Mouse (Mus musculus) spleen, postnatal 10 days (tissue): ENCODE measurements around the gene L2hgdh.

Experiments used
- DNase-seq, 2 experiments: peaks; one replicate each; pipeline ENCODE4 v3.0.0; 2021 to 2022; ENCODE audit warnings: low spot score in 2 of 2

The L2hgdh gene

DNA sequence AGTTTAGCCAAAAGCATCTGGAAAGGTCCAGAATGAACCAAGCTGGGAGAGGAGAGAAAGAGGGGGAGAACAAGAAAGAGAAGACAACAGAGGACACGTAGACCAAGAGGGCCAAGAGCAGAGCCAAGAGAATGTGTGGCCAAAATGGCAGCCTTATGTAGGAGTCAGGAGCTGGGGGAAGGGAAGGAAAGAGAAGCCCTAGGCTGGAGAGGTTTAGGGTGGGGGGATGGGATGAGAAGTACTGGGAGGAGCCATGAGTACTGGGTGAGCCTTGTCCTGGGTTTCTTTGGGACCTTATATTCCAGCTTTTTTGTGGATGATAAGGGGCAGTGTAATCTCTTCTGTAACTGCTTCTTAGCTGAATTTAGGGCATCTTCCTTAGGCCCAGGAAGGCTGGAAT is 4.6 kb upstream of the L2hgdh start:
- DNase-seq, result no peak

DNA sequence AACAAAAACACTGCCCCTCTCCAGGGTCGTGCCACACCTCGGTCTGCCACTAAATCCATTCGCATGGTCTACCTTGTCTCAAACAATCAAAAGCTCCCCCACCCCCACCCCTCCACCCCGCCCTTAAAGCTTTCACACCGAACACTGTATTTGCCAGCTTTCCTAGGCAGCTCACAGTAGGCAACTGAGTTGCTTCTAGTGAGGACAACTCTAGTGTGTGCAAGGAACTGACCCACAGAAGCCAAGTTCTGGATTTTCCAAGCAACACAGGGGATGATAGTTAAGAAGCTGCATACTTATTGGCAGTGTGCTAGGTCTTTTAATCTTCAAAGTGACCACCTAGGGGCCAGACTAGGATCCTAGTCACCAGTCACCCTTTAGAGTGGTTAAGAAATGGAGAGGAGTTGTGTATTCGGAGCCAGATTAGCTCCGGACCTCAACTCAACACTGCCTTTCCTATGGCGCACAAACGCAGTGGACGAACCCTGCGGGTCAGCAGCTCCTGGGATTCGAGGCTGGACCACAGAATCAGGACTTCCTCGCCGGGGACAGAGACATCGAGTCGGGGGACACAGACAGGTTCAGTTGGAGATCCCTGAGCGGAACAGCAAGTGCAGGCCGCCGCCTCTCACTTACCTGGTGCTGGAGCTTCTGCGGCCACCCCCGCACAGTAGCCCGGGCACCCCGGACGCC is 509 bp downstream of the L2hgdh start:
- DNase-seq, result no peak

DNA sequence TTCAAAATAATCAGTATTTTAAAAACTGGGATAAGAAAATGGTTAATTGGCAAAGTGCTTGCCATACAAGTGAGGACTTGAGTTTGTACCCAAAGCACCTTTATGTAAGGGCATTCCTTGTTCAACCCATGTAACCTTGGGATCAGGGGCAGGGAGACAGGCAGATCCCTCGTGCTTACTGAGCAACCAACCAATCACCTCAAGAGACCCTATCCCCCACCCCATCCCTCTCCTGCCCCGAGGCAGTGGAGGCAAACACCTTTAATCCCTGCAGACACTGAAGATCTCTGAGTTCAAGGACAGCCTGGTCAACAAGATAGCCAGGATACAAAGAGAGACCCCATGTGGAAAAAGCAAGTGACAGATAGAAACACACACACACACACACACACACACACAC is 1.3 kb downstream of the L2hgdh start:
- no peak for DNase-seq

DNA sequence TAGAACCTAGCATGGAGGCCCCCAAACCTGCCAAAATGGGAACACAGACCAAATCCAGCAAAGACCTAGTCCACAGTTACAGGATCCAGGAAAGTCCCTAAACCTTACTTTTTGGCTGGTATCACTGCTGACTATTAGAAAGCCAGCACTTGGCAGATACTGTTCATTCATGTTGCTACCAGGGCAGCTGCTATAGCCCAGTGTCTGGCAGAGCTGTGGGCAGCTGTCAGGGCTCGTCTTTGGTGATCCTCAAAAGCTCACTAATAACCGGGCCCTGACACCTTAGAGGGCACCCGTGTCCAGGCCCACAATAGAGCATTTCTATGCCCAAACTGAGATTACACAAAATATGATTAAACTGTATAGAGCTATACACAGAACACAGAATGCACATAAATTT is 1.8 kb downstream of the L2hgdh start:
- DNase-seq, result no peak

DNA sequence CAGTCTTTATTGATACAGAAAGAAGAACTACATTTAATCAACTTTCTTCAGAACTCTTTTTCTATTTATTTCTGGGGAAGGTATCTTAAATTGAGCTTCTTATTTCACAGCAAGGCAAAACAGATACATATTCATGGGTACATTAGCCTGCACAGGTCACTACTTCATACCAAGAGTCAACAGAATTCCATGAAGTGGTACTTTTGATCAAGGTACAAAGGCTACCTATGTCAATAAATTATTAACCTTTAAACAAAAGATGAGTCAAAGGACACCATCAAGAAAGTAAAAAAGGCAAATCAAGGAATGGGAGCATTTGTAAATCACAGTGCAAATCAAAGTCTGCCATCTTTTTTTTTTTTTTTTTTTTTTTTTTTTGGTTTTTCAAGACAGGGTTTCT is 11.0 kb downstream of the L2hgdh start:
- DNase-seq, result no peak

DNA sequence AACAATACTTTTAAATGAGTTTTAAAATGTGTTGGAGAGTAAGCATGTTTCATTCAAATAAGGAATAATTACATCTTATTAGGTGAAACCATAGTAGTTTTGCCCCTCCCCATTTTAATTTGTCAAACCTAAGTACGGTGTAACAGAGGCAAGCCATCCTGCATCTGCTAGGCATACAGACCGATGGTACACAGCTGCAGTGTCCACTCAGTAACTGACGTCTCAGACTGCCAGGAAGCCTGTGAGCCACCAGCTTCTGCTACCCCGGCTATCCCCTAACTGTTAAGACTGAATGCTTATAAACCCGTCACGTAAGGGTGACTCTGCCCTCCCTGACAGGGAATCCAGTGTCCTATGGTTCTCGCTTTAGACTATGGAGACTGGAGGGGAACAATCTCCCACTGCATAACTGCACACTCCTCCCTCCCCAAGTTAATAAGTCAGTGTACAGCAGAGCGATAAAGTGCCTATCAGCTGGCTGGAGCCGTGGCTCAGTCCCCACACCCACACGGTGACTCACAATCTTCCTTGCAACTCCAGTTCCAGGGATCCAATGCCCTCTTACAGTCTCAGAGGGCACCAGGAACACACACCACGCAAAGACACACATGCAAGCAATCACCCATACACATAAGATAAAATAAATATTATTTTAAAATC is 19.7 kb downstream of the L2hgdh start:
- DNase-seq, result no peak

DNA sequence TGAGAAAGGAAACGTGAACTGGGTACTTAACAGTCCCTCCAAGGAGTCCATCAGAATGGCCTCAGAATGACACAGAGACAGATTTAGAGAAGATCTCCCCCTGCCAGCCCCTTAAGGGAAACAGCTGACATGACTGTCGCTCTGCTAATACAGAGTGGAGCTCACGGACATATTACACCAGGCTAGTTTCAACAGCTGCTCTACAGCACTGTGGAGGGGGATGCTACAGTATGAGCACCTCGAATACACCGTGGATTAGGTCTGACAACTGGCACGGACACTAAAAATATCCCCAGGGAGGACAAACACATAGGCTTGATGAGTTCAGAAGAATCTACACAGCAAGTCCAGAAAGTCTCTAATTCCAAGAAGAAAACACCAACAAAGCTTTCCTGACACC is 26.3 kb downstream of the L2hgdh start:
- no peak for DNase-seq

DNA sequence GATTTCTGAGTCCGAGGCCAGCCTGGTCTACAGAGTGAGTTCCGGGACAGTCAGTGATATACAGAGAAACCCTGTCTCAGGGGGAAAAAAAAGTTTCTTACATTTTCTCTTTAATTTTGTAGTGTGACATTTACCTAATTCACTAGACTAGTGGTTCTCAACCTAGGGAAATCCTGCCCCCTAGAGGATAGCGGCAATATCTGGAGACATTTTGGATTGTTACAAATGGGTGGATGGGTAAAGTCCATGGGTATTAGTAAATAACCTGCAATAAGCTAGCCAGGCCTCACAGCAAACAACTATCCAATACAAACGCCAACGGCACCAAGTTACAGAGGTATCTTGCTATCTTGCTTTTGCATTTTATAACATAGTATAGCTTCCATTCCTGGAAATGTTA is 27.9 kb downstream of the L2hgdh start:
- DNase-seq, result peak; percentile 28 to 72

DNA sequence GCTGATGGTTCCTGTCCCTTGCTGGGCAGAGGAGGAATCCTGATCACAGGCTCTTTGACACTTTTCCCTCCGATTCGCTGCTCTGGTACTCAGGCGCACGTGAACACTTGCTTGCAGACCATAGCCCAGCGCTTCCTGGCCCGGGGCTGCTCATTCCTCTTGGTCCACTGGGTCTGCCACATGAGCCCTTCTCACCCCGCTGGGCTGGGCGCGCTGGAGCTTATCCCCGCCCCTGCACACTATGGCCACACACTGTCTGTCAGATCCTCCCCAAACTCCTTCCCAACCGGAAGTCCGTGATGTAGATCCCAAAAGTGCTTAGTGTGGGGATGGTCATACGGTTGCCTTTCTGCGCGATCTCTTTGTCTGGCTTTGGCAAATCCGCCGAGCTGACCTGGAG is 31.2 kb downstream of the L2hgdh start:
- DNase-seq, result no peak

DNA sequence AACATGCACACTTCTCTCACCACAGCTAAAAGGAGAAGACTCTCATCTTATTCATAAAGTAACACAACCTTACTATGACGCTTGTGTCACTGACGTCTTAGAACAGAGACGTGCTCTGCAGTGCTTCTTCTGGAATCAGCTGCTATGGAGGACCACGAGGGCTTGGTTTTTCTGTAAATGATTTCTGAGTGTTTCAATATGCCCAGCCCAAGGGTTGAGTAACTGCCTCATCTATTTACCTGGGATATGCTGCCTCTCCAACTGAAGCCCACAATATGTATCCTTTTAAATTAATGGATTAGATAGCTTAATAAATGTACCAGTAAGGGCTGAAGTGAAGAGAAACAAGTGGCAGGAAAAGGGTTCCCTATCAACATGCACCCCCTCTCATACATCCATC is 34.0 kb downstream of the L2hgdh start:
- DNase-seq, result no peak

DNA sequence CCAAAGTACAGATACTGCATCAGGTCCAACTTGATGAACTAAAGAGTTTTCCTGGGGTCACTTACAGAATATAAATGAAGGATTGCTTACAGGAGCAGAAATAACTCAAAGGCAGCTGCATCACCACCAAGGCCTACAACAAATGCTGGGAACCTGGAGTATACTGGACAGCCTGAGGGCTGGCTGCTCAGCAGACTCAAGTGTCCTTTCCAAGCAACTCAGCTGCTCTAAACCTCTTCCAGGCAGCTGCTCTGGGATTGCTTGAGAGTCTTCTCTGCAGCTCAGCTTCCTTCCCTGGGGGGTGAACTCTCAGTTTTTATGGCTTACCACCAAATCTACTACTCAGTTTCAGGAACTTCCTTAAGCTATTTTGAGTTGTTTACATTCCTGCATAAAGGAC is 35.6 kb downstream of the L2hgdh start:
- no peak for DNase-seq

DNA sequence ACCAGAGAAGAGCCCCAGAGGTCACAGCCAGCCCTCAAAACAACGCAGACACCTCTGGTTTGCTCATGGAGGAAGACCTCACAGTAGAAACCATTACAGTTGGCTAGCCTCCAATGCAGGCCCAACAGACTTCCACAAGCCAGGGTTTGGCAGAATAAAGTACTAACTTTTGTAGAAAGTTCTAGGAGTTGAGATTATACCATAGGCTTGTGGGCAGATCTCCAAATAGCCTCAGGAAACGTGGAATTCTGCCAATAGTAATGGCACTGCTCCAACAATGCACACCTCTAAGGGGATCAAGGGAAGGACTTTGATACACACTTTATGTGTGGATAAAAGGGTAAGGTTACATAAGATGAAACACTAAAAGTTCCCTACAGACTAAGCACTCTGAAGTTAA is 36.3 kb downstream of the L2hgdh start:
- no peak for DNase-seq

DNA sequence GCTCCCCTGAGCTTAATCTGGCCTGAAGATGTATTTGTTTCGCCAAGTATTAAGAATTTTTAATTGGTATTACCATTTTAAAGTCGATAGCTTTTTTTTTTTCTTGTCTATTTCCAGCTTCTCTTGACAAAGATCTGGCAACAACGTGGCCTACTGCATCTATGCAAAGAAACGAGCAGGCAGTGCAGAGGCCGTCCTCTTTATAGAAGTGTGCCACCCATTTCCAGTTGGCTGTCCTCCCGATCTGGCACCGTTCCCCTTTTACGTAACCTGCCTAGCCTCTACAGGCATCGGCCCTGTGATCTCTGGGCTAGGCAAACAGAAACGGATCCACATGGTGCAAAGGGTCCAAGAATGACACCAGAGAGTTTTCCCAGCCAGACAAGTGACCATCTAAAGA is 41.1 kb downstream of the L2hgdh start:
- peak; percentile 53 to 84 for DNase-seq

DNA sequence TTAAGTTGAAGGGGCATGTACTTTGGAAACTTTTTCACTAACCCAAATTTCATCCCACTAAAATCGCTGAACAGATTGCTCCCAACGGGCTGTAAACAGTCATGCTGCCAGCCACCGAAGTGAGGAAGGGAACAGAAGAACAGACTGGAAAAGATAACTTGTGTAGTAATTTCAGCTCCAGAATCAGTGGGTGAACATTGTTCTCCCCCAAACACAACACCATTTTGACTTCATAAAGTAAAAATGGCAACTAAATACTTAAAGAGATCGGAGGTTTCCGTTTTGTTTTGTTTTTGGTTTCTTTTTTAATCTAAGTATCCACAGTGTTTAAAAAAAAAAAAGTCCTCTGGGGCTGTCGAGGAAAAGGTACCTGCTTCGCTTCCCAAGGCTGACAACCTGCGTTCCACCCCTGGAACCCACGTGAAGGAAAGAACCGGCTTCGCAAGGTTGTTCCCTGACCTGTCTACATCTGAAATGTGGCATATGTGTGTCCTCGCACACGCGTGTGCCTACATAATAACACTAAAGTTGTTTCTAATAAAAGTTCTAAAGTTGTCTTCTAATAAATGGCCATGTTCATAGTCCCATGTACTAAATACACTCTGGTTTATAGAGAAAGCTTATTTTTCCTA is 41.8 kb downstream of the L2hgdh start:
- DNase-seq, result peak; percentile 21 to 31

DNA sequence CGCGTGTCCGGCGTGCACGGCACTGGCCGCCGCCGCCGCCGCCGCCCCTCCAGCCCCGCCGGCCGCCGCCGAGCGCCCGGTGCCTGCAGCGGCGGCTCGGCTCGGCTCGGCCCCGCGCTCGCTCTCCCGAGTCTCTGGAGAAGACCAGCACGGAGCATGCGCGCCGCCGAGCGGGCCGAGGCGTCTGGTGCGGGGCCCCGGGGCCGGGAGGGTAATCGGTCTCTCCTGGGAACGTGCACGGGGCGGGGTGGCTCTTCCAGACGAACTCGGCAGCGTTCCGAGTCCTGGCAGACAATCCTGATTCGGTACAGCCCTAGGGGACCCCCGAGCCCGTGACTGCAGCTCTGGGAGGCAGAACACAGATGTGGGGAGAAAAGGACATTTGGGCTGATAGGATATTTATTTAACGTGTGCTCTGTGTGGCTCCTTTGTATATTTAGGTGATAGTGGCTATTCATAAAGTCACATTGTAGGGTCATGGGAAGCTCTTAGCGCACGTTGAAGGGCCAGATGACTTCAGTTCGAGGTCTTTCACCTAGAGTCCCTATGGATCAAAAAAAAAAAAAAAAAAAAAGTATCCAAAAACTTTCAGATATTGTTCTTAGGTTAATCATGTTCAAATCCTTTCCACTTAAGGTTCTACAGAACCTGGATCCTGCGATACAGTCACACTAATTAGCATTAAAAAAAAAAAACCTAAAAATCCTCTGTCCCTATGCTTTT is 42.4 kb downstream of the L2hgdh start:
- DNase-seq, result peak; percentile 79 to 88

DNA sequence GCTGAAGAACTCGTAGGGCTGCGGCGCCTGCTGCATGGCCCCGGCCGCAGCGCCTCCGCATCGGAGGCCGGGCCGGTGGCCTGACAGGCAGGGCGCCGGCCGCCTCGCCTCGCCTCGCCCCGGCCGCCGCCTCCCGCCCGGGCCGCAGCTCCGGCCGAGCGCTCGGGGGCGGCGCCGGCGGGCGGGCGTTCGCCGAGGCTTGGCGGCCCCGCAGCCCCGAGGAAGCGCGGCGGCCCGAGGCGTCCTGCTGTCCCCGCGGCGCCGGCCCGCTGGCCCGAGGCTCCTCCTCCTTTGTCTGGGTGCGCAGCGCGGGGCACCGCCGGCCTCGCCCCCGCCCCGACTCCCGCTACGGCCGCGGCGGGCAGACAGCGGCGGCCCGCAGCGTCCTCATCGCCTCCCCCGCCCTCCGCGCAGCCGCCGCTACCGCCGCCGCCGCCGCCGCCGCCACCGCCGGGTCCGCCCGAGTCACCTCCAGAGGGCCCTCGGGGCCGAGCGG is 43.1 kb downstream of the L2hgdh start, which contains the start of gene Sos2:
TSS of gene Sos2 (minus strand) at position 287 of the 496 bp plus-strand sequence.
- DNase-seq, result peak in 1 of 2 experiments; percentile 72

DNA sequence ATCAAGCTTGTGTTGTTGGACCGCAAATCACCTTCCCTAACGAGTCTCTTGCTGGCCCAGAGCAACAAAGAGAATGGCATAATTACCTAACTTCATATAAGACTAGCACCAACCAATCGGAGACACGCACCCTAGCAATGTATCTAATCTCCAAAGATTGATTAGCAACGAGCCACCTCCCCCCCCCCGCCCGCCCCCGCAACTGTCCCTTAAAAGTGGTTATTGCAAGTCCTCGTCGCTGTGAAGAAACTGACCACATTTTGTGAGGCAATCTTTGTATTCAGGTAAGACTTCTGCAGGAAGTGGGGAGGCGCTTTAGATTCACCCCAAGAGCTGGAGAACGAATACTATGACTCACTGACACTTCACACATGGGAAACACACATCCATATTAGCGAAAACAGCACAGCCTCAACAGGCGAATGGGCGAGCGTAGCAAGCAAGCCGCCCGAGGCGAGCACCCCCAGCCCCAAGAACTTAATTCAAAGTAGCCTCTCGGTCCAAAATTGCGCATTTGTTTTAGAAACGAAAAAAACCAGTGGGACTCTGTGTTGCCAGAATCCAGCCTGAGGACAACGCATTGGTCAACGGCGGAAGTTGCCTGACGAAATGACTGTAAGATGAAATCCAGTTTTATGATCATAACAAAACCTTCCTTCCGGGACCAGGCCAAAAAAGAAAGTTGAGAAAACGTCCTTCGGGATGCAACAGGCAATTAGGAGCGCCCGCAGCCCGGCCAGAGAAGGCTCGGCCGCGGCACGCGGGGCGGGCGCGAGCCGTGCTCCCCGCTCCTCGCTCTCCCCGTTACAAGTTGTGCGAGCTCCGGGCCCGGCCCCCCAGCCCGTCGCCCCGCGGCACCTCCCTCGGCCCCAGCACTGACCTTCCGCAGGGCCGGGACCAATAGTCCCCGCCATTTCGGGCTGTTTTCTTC is 43.8 kb downstream of the L2hgdh start:
- peak; percentile 61 to 76 for DNase-seq

DNA sequence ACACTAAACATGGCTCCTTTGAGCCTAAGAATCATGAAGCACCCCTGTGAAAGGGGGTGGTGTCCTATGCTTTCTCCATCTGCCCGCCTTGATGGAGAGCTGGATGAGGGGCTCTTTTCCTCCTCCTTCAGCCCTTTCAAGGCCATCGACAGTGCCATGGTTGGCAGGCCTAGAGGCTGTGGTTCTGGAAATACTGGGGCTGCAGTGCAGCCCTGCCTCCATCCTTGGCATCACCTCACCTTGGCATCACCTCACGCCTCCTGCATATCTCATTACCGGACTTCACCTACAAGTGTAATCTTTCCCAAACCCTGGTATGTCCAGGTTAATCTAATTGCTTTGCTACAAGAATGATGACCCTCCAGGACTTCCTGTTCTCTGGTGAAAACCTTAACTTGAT is 48.5 kb downstream of the L2hgdh start:
- no peak for DNase-seq

DNA sequence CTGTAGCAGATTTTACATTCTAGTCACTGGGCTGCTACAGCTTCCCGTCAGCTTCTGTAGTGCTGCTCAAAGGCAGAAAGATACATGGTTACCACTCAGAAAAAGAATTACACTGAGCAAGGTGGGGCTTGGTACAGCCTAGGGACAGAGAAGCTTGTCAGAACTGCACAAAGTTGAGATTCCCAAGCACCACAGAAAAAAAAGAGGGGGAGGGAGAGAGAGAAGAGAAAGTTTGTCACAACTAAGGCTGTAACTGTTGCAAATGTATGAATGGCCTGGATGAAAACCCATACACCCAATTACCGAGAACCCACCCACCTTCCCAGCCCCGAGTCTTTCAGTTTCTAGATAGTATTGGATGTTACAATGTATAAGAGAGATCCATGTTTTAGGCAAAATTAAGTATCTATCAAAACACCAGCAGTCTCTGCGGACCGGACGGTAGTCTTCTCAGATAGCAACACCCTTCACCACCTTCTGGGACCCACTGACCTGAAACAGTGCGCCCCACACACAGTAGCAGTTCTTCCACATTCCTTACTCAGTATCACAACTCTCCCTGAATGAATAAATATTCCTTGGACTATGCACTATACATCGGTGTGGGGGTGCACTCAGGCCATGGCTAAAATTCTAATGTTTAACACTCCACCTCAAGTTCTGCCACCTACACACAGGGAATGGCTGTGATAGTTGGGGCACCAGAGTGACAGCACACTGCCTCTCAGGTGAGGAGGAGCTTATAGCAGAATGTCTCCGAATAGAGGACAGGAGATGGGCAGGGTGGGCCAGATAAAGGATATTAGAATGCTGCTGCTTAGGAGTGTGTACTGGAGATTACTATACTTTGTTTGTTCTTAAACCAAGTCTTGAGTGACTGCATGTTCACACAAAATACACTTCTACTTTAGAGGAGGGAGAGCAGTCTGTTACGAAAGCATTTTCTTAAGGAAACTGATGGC is 49.8 kb downstream of the L2hgdh start:
- no peak for DNase-seq

DNA sequence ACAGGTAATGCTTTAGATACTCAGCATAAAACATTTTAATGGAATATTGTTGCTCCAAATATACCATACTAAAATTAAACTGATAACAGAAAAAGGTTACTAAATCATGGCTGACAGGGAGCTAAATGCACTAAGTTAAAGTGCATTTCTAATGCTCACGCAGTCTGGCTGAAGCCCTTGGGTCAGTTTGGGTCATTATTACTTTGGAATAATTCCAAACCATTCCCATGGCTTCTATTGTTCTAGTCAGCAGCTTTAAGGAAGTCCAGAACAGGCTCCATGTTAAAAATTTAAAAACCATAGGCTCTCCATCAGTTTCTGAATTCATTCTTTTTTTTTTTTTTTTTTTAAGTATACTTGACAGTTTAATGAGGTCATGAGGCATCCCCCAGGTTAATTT is 50.5 kb downstream of the L2hgdh start:
- no peak for DNase-seq
